Mouse (Mus musculus): ENCODE measurements around the gene Strada.

- TF ChIP-seq CTCF (IDR thresholded peaks at IDR 0.05; ENCODE audit: low read depth) (no peak), EP300 (IDR thresholded peaks at IDR 0.05; ENCODE audit: low read depth) (no peak)
Measured at GRCm38 (mm10) chr11:106156257-106156656, 45.7 kb downstream of the Strada start.
